Mouse (Mus musculus): ENCODE data around the gene Lrmp. TPM values are rescaled to one million over a fixed set of nuclear protein-coding genes. Genes with fewer than 3 reads are reported as not detected.

The Lrmp gene
- total RNA-seq, 2 experiments from 2014 or later, result 3.8 to 6.1 TPM

- Histone ChIP-seq H3K4me3 (no peak overlapping the region), H3K27ac (no peak overlapping the region)
- no peak for TF ChIP-seq CTCF (conservative IDR thresholded peaks at IDR 0.05)
- no peak for DNase-seq (ENCODE audit: low spot score in 2 of 2)
Measured at GRCm38 (mm10) chr6:145114561-145114960, 892 bp upstream of the Lrmp start.

- Histone ChIP-seq H3K4me3 (no peak overlapping the region), H3K27ac (no peak overlapping the region)
- TF ChIP-seq CTCF (conservative IDR thresholded peaks at IDR 0.05), result no peak
- no peak for DNase-seq (ENCODE audit: low spot score in 2 of 2)
Measured at GRCm38 (mm10) chr6:145116098-145116672, 732 bp downstream of the Lrmp start.

GRCm38 (mm10) chr6:145120086-145120485, 4.6 kb downstream of the Lrmp start:
- no peak overlapping the region for H3K4me3 ChIP-seq
- DNase-seq (ENCODE audit: low spot score in 2 of 2), result no peak
- TF ChIP-seq CTCF (conservative IDR thresholded peaks at IDR 0.05), result no peak
- H3K27ac ChIP-seq, result no peak overlapping the region

- DNase-seq (ENCODE audit: low spot score in 2 of 2), result no peak
- Histone ChIP-seq H3K27ac (peak overlapping the region; percentile 39; the same call in 1 of the 2 replicates), H3K4me3 (no peak overlapping the region)
- TF ChIP-seq CTCF (conservative IDR thresholded peaks at IDR 0.05), result no peak
Measured at GRCm38 (mm10) chr6:145120787-145121589, 5.5 kb downstream of the Lrmp start.

GRCm38 (mm10) chr6:145121590-145122420, 6.4 kb downstream of the Lrmp start:
- no peak for DNase-seq (ENCODE audit: low spot score in 2 of 2)
- TF ChIP-seq CTCF (conservative IDR thresholded peaks at IDR 0.05), result no peak
- peak overlapping the region; percentile 32 for H3K4me3 ChIP-seq

GRCm38 (mm10) chr6:145122423-145123059, 7.1 kb downstream of the Lrmp start:
- no peak for TF ChIP-seq CTCF (conservative IDR thresholded peaks at IDR 0.05)
- no peak overlapping the region for H3K27ac ChIP-seq
- peak overlapping the region; percentile 32; the same call in 1 of the 2 replicates for H3K4me3 ChIP-seq
- no peak for DNase-seq (ENCODE audit: low spot score in 2 of 2)

More at GRCm38 (mm10) chr6:145121590-145122420, 6.4 kb downstream of the Lrmp start:
- peak overlapping the region; percentile 49; the same call in 1 of the 2 replicates for H3K27ac ChIP-seq

- DNase-seq (ENCODE audit: low spot score in 2 of 2), result no peak
- no peak overlapping the region for H3K27ac ChIP-seq
- no peak overlapping the region for H3K4me3 ChIP-seq
- TF ChIP-seq CTCF (conservative IDR thresholded peaks at IDR 0.05), result no peak
Measured at GRCm38 (mm10) chr6:145123136-145124060, 7.9 kb downstream of the Lrmp start.

- TF ChIP-seq CTCF (conservative IDR thresholded peaks at IDR 0.05), result no peak
- no peak for DNase-seq (ENCODE audit: low spot score in 2 of 2)
Measured at GRCm38 (mm10) chr6:145124621-145125020, 9.2 kb downstream of the Lrmp start.

GRCm38 (mm10) chr6:145125591-145126113, 10.2 kb downstream of the Lrmp start:
- peak in 1 of 2 experiments; percentile 12 for DNase-seq (ENCODE audit: low spot score in 2 of 2)
- H3K4me3 ChIP-seq, result no peak overlapping the region
- H3K27ac ChIP-seq, result no peak overlapping the region
- no peak for TF ChIP-seq CTCF (conservative IDR thresholded peaks at IDR 0.05)

More at GRCm38 (mm10) chr6:145124621-145125020, 9.2 kb downstream of the Lrmp start:
- Histone ChIP-seq H3K4me3 (no peak overlapping the region), H3K27ac (no peak overlapping the region)

- H3K4me3 ChIP-seq, result no peak overlapping the region
- no peak for DNase-seq (ENCODE audit: low spot score in 2 of 2)
- TF ChIP-seq CTCF (conservative IDR thresholded peaks at IDR 0.05), result peak; percentile 56
- no peak overlapping the region for H3K27ac ChIP-seq
Measured at GRCm38 (mm10) chr6:145127652-145128051, 12.2 kb downstream of the Lrmp start.

GRCm38 (mm10) chr6:145129563-145129962, 14.1 kb downstream of the Lrmp start:
- Histone ChIP-seq H3K27ac (no peak overlapping the region), H3K4me3 (no peak overlapping the region)
- no peak for DNase-seq (ENCODE audit: low spot score in 2 of 2)
- TF ChIP-seq CTCF (conservative IDR thresholded peaks at IDR 0.05), result no peak

Data from layer of hippocampus, adult 2 months (tissue).